Mouse (Mus musculus): Measurements from ENCODE around the gene Wdr95. TPM values are rescaled to one million over a fixed set of nuclear protein-coding genes. Genes with fewer than 3 reads are reported as not detected.

The Wdr95 gene
- polyA plus RNA-seq (2012; rRNA removed): not detected in 2 replicates

GRCm38 (mm10) chr5:149527999-149528729 lies at the start of gene Wdr95:
Wdr95 (plus strand) TSS chr5:149528679.

GRCm38 (mm10) chr5:149636075-149636920 lies 107.8 kb downstream of the Wdr95 start, which contains the start of gene Hsph1:
Hsph1 (minus strand) TSS chr5:149636376.

Other genes with a start within 250 kb of the Wdr95 start
- gene Medag, start 116.9 kb upstream of the Wdr95 start, polyA plus RNA-seq (2012; rRNA removed): 4.3 and 7.3 TPM in 2 replicates
- not detected in 2 replicates for gene Tex26, start 89.0 kb upstream of the Wdr95 start, polyA plus RNA-seq (2012; rRNA removed)
- 6.4 and 8.8 TPM in 2 replicates for gene Hsph1, start 107.7 kb downstream of the Wdr95 start, polyA plus RNA-seq (2012; rRNA removed)
- 4.5 and 5.1 TPM in 2 replicates for gene B3glct, start 149.6 kb downstream of the Wdr95 start, polyA plus RNA-seq (2012; rRNA removed)

Measured in colon, adult 2 months (tissue).